Mouse (Mus musculus): Measurements from ENCODE around the gene Gm960. TPM values are rescaled to one million over a fixed set of nuclear protein-coding genes. Genes with fewer than 3 reads are reported as not detected.

Gene Gm960
- polyA plus RNA-seq, 1 experiment from 2014 or later = 7.2 TPM

GRCm38 (mm10) chr19:4711601-4712155 is 13.2 kb upstream of the Gm960 start:
- no peaks in the 10 kb centered on the region for H3K9me3 ChIP-seq (replicated peaks)
- H3K4me2 ChIP-seq = peak overlapping the region; percentile 85
- H3K27ac ChIP-seq (replicated peaks) = peak overlapping the region; percentile 97
- peak overlapping the region; percentile 81 for H3K9ac ChIP-seq (replicated peaks)
- H3K4me3 ChIP-seq (replicated peaks) = peak overlapping the region; percentile 68
- 0% methylated on average over 29 of the region's 65 CpGs for WGBS
- peak; percentile 80 for ATAC-seq (ENCODE audit: low FRiP score)
- no peaks in the 10 kb centered on the region for H3K27me3 ChIP-seq (replicated peaks)
- H3K4me1 ChIP-seq = peaks cover 35% of the 10 kb centered on the region
- H3K36me3 ChIP-seq = no peaks in the 10 kb centered on the region

- peak; percentile 53 for ATAC-seq (ENCODE audit: low FRiP score)
- Histone ChIP-seq H3K9me3 (replicated peaks) (no peaks in the 10 kb centered on the region), H3K4me2 (peak within 1 kb of the TSS; percentile 85), H3K27ac (replicated peaks) (peak within 1 kb of the TSS; percentile 97), H3K36me3 (no peaks in the 10 kb centered on the region), H3K4me1 (peaks cover 35% of the 10 kb centered on the region), H3K4me3 (replicated peaks) (peak within 1 kb of the TSS; percentile 68), H3K9ac (replicated peaks) (peak within 1 kb of the TSS; percentile 81), H3K27me3 (replicated peaks) (no peaks in the 10 kb centered on the region)
- 4% methylated on average over 13 of the region's 13 CpGs for WGBS
Observed at GRCm38 (mm10) chr19:4711098-4711600, 12.7 kb upstream of the Gm960 start, which contains the start of gene Sptbn2. Gene Sptbn2 (plus strand): TSS chr19:4711167.

GRCm38 (mm10) chr19:4708765-4709164 is 10.3 kb upstream of the Gm960 start:
- H3K4me3 ChIP-seq (replicated peaks) = no peak overlapping the region
- no peaks in the 10 kb centered on the region for H3K9me3 ChIP-seq (replicated peaks)
- H3K9ac ChIP-seq (replicated peaks) = no peak overlapping the region
- 84% methylated on average over 10 of the region's 10 CpGs for WGBS
- peaks cover 21% of the 10 kb centered on the region for H3K4me1 ChIP-seq
- no peak overlapping the region for H3K27ac ChIP-seq (replicated peaks)
- H3K4me2 ChIP-seq = no peak overlapping the region
- no peak for ATAC-seq (ENCODE audit: low FRiP score)
- H3K36me3 ChIP-seq = no peaks in the 10 kb centered on the region
- no peaks in the 10 kb centered on the region for H3K27me3 ChIP-seq (replicated peaks)

- Histone ChIP-seq H3K36me3 (no peaks in the 10 kb centered on the region), H3K9me3 (replicated peaks) (no peaks in the 10 kb centered on the region), H3K9ac (replicated peaks) (no peak overlapping the region), H3K27me3 (replicated peaks) (0 out of 2 replicates have a peak, but pooled peaks cover 7% of the 10 kb centered on the region), H3K27ac (replicated peaks) (no peak overlapping the region), H3K4me1 (peaks cover 14% of the 10 kb centered on the region), H3K4me3 (replicated peaks) (no peak overlapping the region), H3K4me2 (no peak overlapping the region)
- no peak for ATAC-seq (ENCODE audit: low FRiP score)
- WGBS = 73% methylated on average over 7 of the region's 7 CpGs
Observed at GRCm38 (mm10) chr19:4701221-4701620, 2.8 kb upstream of the Gm960 start.

- 45% methylated on average over 8 of the region's 8 CpGs for WGBS
- ATAC-seq (ENCODE audit: low FRiP score) = no peak
- H3K4me3 ChIP-seq (replicated peaks) = no peak overlapping the region
Observed at GRCm38 (mm10) chr19:4700656-4701055, 2.2 kb upstream of the Gm960 start.

GRCm38 (mm10) chr19:4699821-4700220 is 1.4 kb upstream of the Gm960 start:
- Histone ChIP-seq H3K4me2 (no peak overlapping the region), H3K4me1 (peaks cover 14% of the 10 kb centered on the region), H3K27ac (replicated peaks) (no peak overlapping the region), H3K27me3 (replicated peaks) (0 out of 2 replicates have a peak, but pooled peaks cover 7% of the 10 kb centered on the region), H3K36me3 (no peaks in the 10 kb centered on the region), H3K4me3 (replicated peaks) (no peak overlapping the region), H3K9ac (replicated peaks) (no peak overlapping the region), H3K9me3 (replicated peaks) (no peaks in the 10 kb centered on the region)
- WGBS = 31% methylated on average over 5 of the region's 5 CpGs
- ATAC-seq (ENCODE audit: low FRiP score) = no peak

More at GRCm38 (mm10) chr19:4700656-4701055, 2.2 kb upstream of the Gm960 start:
- peaks cover 14% of the 10 kb centered on the region for H3K4me1 ChIP-seq
- H3K9me3 ChIP-seq (replicated peaks) = no peaks in the 10 kb centered on the region
- H3K36me3 ChIP-seq = no peaks in the 10 kb centered on the region
- no peak overlapping the region for H3K9ac ChIP-seq (replicated peaks)
- no peak overlapping the region for H3K27ac ChIP-seq (replicated peaks)
- H3K27me3 ChIP-seq (replicated peaks) = 0 out of 2 replicates have a peak, but pooled peaks cover 7% of the 10 kb centered on the region
- no peak overlapping the region for H3K4me2 ChIP-seq

GRCm38 (mm10) chr19:4698856-4699255 is 388 bp upstream of the Gm960 start:
- ATAC-seq (ENCODE audit: low FRiP score) = no peak
- Histone ChIP-seq H3K4me3 (replicated peaks) (peak overlapping the region; percentile 67), H3K4me2 (peak overlapping the region; percentile 82), H3K27me3 (replicated peaks) (0 out of 2 replicates have a peak, but pooled peaks cover 7% of the 10 kb centered on the region), H3K9ac (replicated peaks) (peak overlapping the region; percentile 81), H3K36me3 (no peaks in the 10 kb centered on the region), H3K27ac (replicated peaks) (0 out of 2 replicates have a peak overlapping the region, but pooled peaks have one; percentile 87), H3K4me1 (peaks cover 14% of the 10 kb centered on the region), H3K9me3 (replicated peaks) (no peaks in the 10 kb centered on the region)
- 39% methylated on average over 8 of the region's 8 CpGs for WGBS

GRCm38 (mm10) chr19:4697721-4698120 is 747 bp downstream of the Gm960 start:
- WGBS = 71% methylated on average over 9 of the region's 9 CpGs
- peak overlapping the region; percentile 67 for H3K4me3 ChIP-seq (replicated peaks)
- peak overlapping the region; percentile 82 for H3K4me2 ChIP-seq
- H3K9ac ChIP-seq (replicated peaks) = peak overlapping the region; percentile 81
- peaks cover 14% of the 10 kb centered on the region for H3K4me1 ChIP-seq
- 0 out of 2 replicates have a peak, but pooled peaks cover 7% of the 10 kb centered on the region for H3K27me3 ChIP-seq (replicated peaks)
- H3K9me3 ChIP-seq (replicated peaks) = no peaks in the 10 kb centered on the region
- no peaks in the 10 kb centered on the region for H3K36me3 ChIP-seq
- ATAC-seq (ENCODE audit: low FRiP score) = peak; percentile 41; the same call in 1 of the 2 replicates
- H3K27ac ChIP-seq (replicated peaks) = peak overlapping the region; percentile 87

GRCm38 (mm10) chr19:4697121-4697520 is 1.3 kb downstream of the Gm960 start:
- H3K4me3 ChIP-seq (replicated peaks) = no peak overlapping the region
- ATAC-seq (ENCODE audit: low FRiP score) = no peak
- no peak overlapping the region for H3K9ac ChIP-seq (replicated peaks)
- H3K36me3 ChIP-seq = no peaks in the 10 kb centered on the region
- H3K4me2 ChIP-seq = no peak overlapping the region
- 0 out of 2 replicates have a peak, but pooled peaks cover 7% of the 10 kb centered on the region for H3K27me3 ChIP-seq (replicated peaks)
- H3K27ac ChIP-seq (replicated peaks) = no peak overlapping the region
- 86% methylated on average over 3 of the region's 3 CpGs for WGBS
- H3K9me3 ChIP-seq (replicated peaks) = no peaks in the 10 kb centered on the region
- H3K4me1 ChIP-seq = peaks cover 14% of the 10 kb centered on the region

- H3K4me3 ChIP-seq (replicated peaks) = no peak overlapping the region
- H3K4me1 ChIP-seq = peaks cover 14% of the 10 kb centered on the region
- H3K9me3 ChIP-seq (replicated peaks) = no peaks in the 10 kb centered on the region
- 70% methylated on average over 3 of the region's 3 CpGs for WGBS
- ATAC-seq (ENCODE audit: low FRiP score) = no peak
- H3K4me2 ChIP-seq = no peak overlapping the region
- no peaks in the 10 kb centered on the region for H3K27me3 ChIP-seq (replicated peaks)
- H3K9ac ChIP-seq (replicated peaks) = no peak overlapping the region
- no peak overlapping the region for H3K27ac ChIP-seq (replicated peaks)
- H3K36me3 ChIP-seq = no peaks in the 10 kb centered on the region
Observed at GRCm38 (mm10) chr19:4694346-4694745, 4.1 kb downstream of the Gm960 start.

GRCm38 (mm10) chr19:4672401-4672800 is 26.1 kb downstream of the Gm960 start:
- ATAC-seq (ENCODE audit: low FRiP score) = no peak
- Histone ChIP-seq H3K4me1 (no peaks in the 10 kb centered on the region), H3K9ac (replicated peaks) (no peak overlapping the region), H3K9me3 (replicated peaks) (no peaks in the 10 kb centered on the region), H3K36me3 (no peaks in the 10 kb centered on the region), H3K27me3 (replicated peaks) (no peaks in the 10 kb centered on the region; the same call in 1 of the 2 replicates), H3K4me3 (replicated peaks) (no peak overlapping the region), H3K27ac (replicated peaks) (no peak overlapping the region), H3K4me2 (no peak overlapping the region)
- WGBS = 51% methylated on average over 6 of the region's 6 CpGs

- WGBS = 81% methylated on average over 4 of the region's 4 CpGs
- no peak overlapping the region for H3K27ac ChIP-seq (replicated peaks)
- ATAC-seq (ENCODE audit: low FRiP score) = no peak
- H3K27me3 ChIP-seq (replicated peaks) = no peaks in the 10 kb centered on the region; the same call in 1 of the 2 replicates
- no peaks in the 10 kb centered on the region for H3K4me1 ChIP-seq
- no peak overlapping the region for H3K9ac ChIP-seq (replicated peaks)
- no peak overlapping the region for H3K4me3 ChIP-seq (replicated peaks)
- H3K36me3 ChIP-seq = no peaks in the 10 kb centered on the region
- H3K9me3 ChIP-seq (replicated peaks) = no peaks in the 10 kb centered on the region
- H3K4me2 ChIP-seq = no peak overlapping the region
Observed at GRCm38 (mm10) chr19:4670776-4671175, 27.7 kb downstream of the Gm960 start.
